Mouse (Mus musculus): ENCODE results near the gene Tmigd1. TPM values are rescaled to one million over a fixed set of nuclear protein-coding genes. Genes with fewer than 3 reads are reported as not detected.
"Not testable (repeated sequence)": the region's sequence is repeated elsewhere in the genome, so short reads cannot be mapped to it uniquely, and the experiment has no call there.

The Tmigd1 gene
- total RNA-seq, 2 experiments from 2014 or later: not detected

GRCm38 (mm10) chr11:76898751-76899150 lies 3.2 kb upstream of the Tmigd1 start:
- DNase-seq (ENCODE audit: low spot score in 2 of 2): no peak

- DNase-seq (ENCODE audit: low spot score in 2 of 2): no peak
Measured at GRCm38 (mm10) chr11:76899758-76900738, 1.9 kb upstream of the Tmigd1 start.

- no peak for DNase-seq (ENCODE audit: low spot score in 2 of 2)
Measured at GRCm38 (mm10) chr11:76904340-76904739, 2.4 kb downstream of the Tmigd1 start.

GRCm38 (mm10) chr11:76908651-76909050 lies 6.7 kb downstream of the Tmigd1 start:
- no peak for DNase-seq (ENCODE audit: low spot score in 2 of 2)

- peak in 1 of 2 experiments; percentile 8 for DNase-seq (ENCODE audit: low spot score in 2 of 2)
Measured at GRCm38 (mm10) chr11:76911325-76912054, 9.5 kb downstream of the Tmigd1 start.

- peak; percentile 33 to 42 for DNase-seq (ENCODE audit: low spot score in 2 of 2)
Measured at GRCm38 (mm10) chr11:76912055-76912395, 10.1 kb downstream of the Tmigd1 start.

- DNase-seq (ENCODE audit: low spot score in 2 of 2): no peak
Measured at GRCm38 (mm10) chr11:76914366-76914765, 12.4 kb downstream of the Tmigd1 start.

GRCm38 (mm10) chr11:76916539-76917229 lies 14.7 kb downstream of the Tmigd1 start:
- no peak for DNase-seq (ENCODE audit: low spot score in 2 of 2)

- no peak for DNase-seq (ENCODE audit: low spot score in 2 of 2)
Measured at GRCm38 (mm10) chr11:76917230-76917548, 15.2 kb downstream of the Tmigd1 start.

- DNase-seq (ENCODE audit: low spot score in 2 of 2): no peak
Measured at GRCm38 (mm10) chr11:76920607-76921006, 18.6 kb downstream of the Tmigd1 start.

- DNase-seq (ENCODE audit: low spot score in 2 of 2): no peak
Measured at GRCm38 (mm10) chr11:76924759-76925236, 22.8 kb downstream of the Tmigd1 start, which contains the start of gene Blmh. Blmh (plus strand) TSS chr11:76924809.

GRCm38 (mm10) chr11:76928586-76928985 lies 26.6 kb downstream of the Tmigd1 start:
- DNase-seq (ENCODE audit: low spot score in 2 of 2): not testable (repeated sequence)

- DNase-seq (ENCODE audit: low spot score in 2 of 2): no peak
Measured at GRCm38 (mm10) chr11:76933209-76933608, 31.2 kb downstream of the Tmigd1 start.

GRCm38 (mm10) chr11:76936578-76936977 lies 34.6 kb downstream of the Tmigd1 start:
- no peak for DNase-seq (ENCODE audit: low spot score in 2 of 2)

- no peak for DNase-seq (ENCODE audit: low spot score in 2 of 2)
Measured at GRCm38 (mm10) chr11:76944839-76945238, 42.9 kb downstream of the Tmigd1 start.

- DNase-seq (ENCODE audit: low spot score in 2 of 2): peak; percentile 91
Measured at GRCm38 (mm10) chr11:76945386-76946202, 43.6 kb downstream of the Tmigd1 start.

GRCm38 (mm10) chr11:76946203-76946585 lies 44.2 kb downstream of the Tmigd1 start:
- DNase-seq (ENCODE audit: low spot score in 2 of 2): no peak

- DNase-seq (ENCODE audit: low spot score in 2 of 2): peak in 1 of 2 experiments; percentile 20
Measured at GRCm38 (mm10) chr11:76953536-76953935, 51.6 kb downstream of the Tmigd1 start.

- no peak for DNase-seq (ENCODE audit: low spot score in 2 of 2)
Measured at GRCm38 (mm10) chr11:76965703-76966102, 63.7 kb downstream of the Tmigd1 start.

All from left cerebral cortex, adult 18-20 months (tissue).